Mouse (Mus musculus): ENCODE measurements at regions not wholly inside any gene's neighbourhood (a gene's known extent, or its start where the extent isn't known, plus 50 kb on each side); places are given as distances from the start of the nearest gene placed in this dataset.

GRCm38 (mm10) chr16:77409168-77409567 lies 192.7 kb downstream of the Gm11146 start:
- Histone ChIP-seq H3K36me3 (no peaks in the 10 kb centered on the region), H3K4me2 (no peak overlapping the region), H3K4me3 (no peak overlapping the region), H3K4me1 (no peaks in the 10 kb centered on the region), H3K27ac (no peak overlapping the region), H3K9me3 (replicated peaks) (no peaks in the 10 kb centered on the region), H3K27me3 (replicated peaks) (no peaks in the 10 kb centered on the region), H3K9ac (no peak overlapping the region)
- 71% methylated on average over 7 of the region's 7 CpGs for WGBS (ENCODE audit: insufficient replicate concordance)
- no peak for ATAC-seq

- no peak overlapping the region for H3K4me2 ChIP-seq
- no peaks in the 10 kb centered on the region for H3K27me3 ChIP-seq (replicated peaks)
- H3K9me3 ChIP-seq (replicated peaks), result no peaks in the 10 kb centered on the region
- H3K9ac ChIP-seq, result no peak overlapping the region
- no peak overlapping the region for H3K27ac ChIP-seq
- 63% methylated on average over 5 of the region's 5 CpGs for WGBS (ENCODE audit: insufficient replicate concordance)
- no peaks in the 10 kb centered on the region for H3K36me3 ChIP-seq
- no peaks in the 10 kb centered on the region for H3K4me1 ChIP-seq
- H3K4me3 ChIP-seq, result no peak overlapping the region
- ATAC-seq, result no peak
Measured at GRCm38 (mm10) chr16:77406999-77407398, 194.9 kb downstream of the Gm11146 start.

GRCm38 (mm10) chr16:77405859-77406258 lies 196.0 kb downstream of the Gm11146 start:
- Histone ChIP-seq H3K9ac (no peak overlapping the region), H3K4me3 (no peak overlapping the region), H3K9me3 (replicated peaks) (no peaks in the 10 kb centered on the region), H3K27ac (no peak overlapping the region), H3K4me1 (0 out of 2 replicates have a peak, but pooled peaks cover 2% of the 10 kb centered on the region), H3K36me3 (no peaks in the 10 kb centered on the region), H3K27me3 (replicated peaks) (no peaks in the 10 kb centered on the region), H3K4me2 (no peak overlapping the region)
- WGBS (ENCODE audit: insufficient replicate concordance), result 52% methylated on average over 6 of the region's 6 CpGs
- no peak for ATAC-seq

DNA sequence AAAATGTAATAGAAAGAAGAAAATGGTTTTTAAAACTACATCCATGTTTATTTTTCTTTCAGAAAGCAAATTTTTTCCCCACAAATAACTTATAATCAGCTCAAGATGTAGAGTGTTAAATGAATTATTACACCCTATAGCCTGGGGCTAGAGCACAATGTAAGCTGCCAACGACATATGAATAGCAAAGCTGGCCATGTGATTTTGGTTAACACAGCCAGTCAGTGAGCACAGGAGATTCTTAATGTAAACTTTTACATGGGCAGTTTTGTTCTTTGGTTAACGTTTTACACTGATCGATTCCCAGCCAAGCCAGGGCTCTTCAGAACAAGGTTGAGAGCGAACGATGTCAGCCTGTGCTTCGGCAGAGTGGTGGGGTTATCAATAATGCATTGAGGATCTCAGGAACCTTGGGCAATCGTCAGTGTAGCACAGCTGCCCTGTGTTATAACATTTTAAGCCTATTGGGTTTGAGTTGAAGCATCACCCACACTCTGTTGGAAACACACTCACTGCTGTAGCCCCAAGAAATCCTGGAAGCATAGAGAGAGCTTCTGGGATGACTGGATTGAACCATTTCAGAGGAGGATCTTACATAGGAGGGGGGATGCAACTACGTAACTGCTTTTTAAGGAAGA lies 196.6 kb downstream of the Gm11146 start:
- H3K36me3 ChIP-seq, result no peaks in the 10 kb centered on the region
- H3K27me3 ChIP-seq (replicated peaks), result no peaks in the 10 kb centered on the region
- H3K9me3 ChIP-seq (replicated peaks), result no peaks in the 10 kb centered on the region
- ATAC-seq, result peak; percentile 62; the same call in 1 of the 2 replicates
- H3K4me2 ChIP-seq, result no peak overlapping the region
- H3K4me3 ChIP-seq, result no peak overlapping the region
- 54% methylated on average over 8 of the region's 8 CpGs for WGBS (ENCODE audit: insufficient replicate concordance)
- no peak overlapping the region for H3K9ac ChIP-seq
- no peak overlapping the region for H3K27ac ChIP-seq
- 0 out of 2 replicates have a peak, but pooled peaks cover 6% of the 10 kb centered on the region for H3K4me1 ChIP-seq

DNA sequence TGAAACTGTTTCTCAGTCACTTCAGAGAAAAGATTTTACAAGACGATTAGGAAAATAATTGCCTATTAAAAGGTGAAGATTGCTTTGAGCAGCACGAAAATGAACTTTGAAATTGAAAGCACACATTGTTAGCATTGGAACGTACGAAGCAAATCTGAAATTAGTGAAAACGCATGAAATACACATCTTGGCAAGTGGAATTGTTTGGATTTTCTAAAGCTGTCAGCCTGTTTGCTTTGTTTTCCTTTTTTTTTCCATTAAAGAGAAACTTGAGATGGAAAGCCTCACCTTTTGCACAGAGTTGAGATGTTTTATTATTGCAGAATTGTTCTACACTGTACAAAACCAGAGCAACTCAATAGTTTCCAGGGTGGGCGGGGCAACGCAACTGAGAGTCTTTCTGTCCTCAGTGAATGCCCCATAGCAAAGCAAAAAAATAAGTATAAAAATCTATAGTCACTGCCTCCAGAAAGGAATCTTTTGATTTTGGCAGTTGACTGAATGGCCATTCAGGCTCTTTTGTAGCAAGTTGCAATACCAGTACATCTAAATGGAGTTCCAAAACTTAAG lies 199.1 kb downstream of the Gm11146 start:
- Histone ChIP-seq H3K36me3 (no peaks in the 10 kb centered on the region), H3K27me3 (replicated peaks) (no peaks in the 10 kb centered on the region), H3K9me3 (replicated peaks) (no peaks in the 10 kb centered on the region), H3K27ac (no peak overlapping the region), H3K9ac (no peak overlapping the region), H3K4me1 (0 out of 2 replicates have a peak, but pooled peaks cover 11% of the 10 kb centered on the region), H3K4me3 (no peak overlapping the region), H3K4me2 (no peak overlapping the region)
- ATAC-seq, result no peak
- 70% methylated on average over 7 of the region's 7 CpGs for WGBS (ENCODE audit: insufficient replicate concordance)

GRCm38 (mm10) chr16:77401185-77401943 lies 200.5 kb downstream of the Gm11146 start:
- H3K4me1 ChIP-seq, result 0 out of 2 replicates have a peak, but pooled peaks cover 11% of the 10 kb centered on the region
- no peak overlapping the region for H3K9ac ChIP-seq
- ATAC-seq, result no peak
- no peak overlapping the region for H3K27ac ChIP-seq
- no peaks in the 10 kb centered on the region for H3K9me3 ChIP-seq (replicated peaks)
- no peak overlapping the region for H3K4me3 ChIP-seq
- no peaks in the 10 kb centered on the region for H3K27me3 ChIP-seq (replicated peaks)
- 53% methylated on average over 4 of the region's 4 CpGs for WGBS (ENCODE audit: insufficient replicate concordance)
- H3K4me2 ChIP-seq, result no peak overlapping the region
- H3K36me3 ChIP-seq, result no peaks in the 10 kb centered on the region

DNA sequence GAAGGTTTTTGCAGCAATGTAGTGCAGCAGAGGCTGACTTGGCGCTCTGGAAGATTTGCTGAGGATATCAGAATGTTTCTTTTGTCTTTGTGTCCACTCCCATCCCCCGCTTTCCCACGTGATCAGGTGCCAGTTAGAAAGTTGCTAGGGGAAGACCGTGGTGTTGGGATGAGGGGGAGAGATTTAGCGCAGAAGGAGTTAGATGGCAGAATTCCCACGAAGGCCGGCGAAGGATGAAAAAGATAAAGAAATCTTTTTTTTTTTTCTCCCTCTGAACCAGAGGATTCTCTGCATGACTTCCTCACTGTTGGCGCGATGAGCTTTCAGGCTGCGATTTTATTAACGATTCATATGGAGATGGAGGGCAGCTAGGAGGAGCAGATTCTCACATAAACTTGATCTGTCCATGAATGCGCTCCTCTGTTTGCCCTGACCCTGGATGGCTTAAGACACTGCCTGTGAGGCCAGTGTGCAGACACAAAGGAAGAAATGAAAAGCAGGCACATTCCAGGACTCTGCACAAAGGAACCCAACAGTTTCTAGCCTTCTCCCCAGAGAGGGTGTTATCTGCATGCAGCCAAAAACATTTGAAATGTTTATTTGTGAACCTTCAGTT lies 201.5 kb downstream of the Gm11146 start:
- no peak for ATAC-seq
- H3K4me1 ChIP-seq, result 0 out of 2 replicates have a peak, but pooled peaks cover 11% of the 10 kb centered on the region
- H3K36me3 ChIP-seq, result no peaks in the 10 kb centered on the region
- no peaks in the 10 kb centered on the region for H3K27me3 ChIP-seq (replicated peaks)
- H3K4me2 ChIP-seq, result peak overlapping the region; percentile 43
- H3K27ac ChIP-seq, result no peak overlapping the region
- 10% methylated on average over 13 of the region's 13 CpGs for WGBS (ENCODE audit: insufficient replicate concordance)
- peak overlapping the region; percentile 7; the same call in 1 of the 2 replicates for H3K4me3 ChIP-seq
- H3K9ac ChIP-seq, result no peak overlapping the region; the same call in 1 of the 2 replicates
- no peaks in the 10 kb centered on the region for H3K9me3 ChIP-seq (replicated peaks)

DNA sequence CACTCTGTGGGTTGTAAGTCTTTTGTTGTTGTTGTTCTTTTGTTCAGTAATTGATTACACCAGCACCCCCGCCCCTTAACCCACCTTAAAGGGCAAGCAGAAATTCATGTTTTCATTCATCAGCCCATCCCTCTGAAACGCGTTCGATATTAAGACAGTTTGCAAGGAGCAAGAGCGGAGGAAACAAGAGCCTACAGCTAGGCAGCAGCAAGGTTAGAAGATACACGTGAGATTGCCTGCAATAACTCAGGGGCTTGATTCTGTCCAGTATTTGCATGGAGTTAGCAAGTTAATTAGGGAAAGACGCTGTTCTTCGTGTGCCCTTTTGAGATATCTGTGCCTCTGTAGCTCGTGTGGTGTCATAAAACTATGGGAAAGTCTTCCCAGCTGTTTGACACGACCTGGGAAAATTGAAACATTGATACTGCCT lies 202.0 kb downstream of the Gm11146 start:
- H3K36me3 ChIP-seq, result no peaks in the 10 kb centered on the region
- H3K9me3 ChIP-seq (replicated peaks), result no peaks in the 10 kb centered on the region
- no peak overlapping the region for H3K27ac ChIP-seq
- 24% methylated on average over 10 of the region's 10 CpGs for WGBS (ENCODE audit: insufficient replicate concordance)
- H3K9ac ChIP-seq, result no peak overlapping the region
- no peak for ATAC-seq
- peak overlapping the region; percentile 7; the same call in 1 of the 2 replicates for H3K4me3 ChIP-seq
- 0 out of 2 replicates have a peak, but pooled peaks cover 11% of the 10 kb centered on the region for H3K4me1 ChIP-seq
- H3K27me3 ChIP-seq (replicated peaks), result no peaks in the 10 kb centered on the region
- peak overlapping the region; percentile 43 for H3K4me2 ChIP-seq

- Histone ChIP-seq H3K36me3 (no peaks in the 10 kb centered on the region), H3K4me3 (no peak overlapping the region), H3K9me3 (replicated peaks) (no peaks in the 10 kb centered on the region), H3K27me3 (replicated peaks) (no peaks in the 10 kb centered on the region), H3K27ac (no peak overlapping the region), H3K9ac (no peak overlapping the region), H3K4me2 (no peak overlapping the region), H3K4me1 (no peaks in the 10 kb centered on the region)
- WGBS (ENCODE audit: insufficient replicate concordance), result 56% methylated on average over 3 of the region's 3 CpGs
- no peak for ATAC-seq
Measured at GRCm38 (mm10) chr16:77394054-77394716, 207.7 kb downstream of the Gm11146 start.

DNA sequence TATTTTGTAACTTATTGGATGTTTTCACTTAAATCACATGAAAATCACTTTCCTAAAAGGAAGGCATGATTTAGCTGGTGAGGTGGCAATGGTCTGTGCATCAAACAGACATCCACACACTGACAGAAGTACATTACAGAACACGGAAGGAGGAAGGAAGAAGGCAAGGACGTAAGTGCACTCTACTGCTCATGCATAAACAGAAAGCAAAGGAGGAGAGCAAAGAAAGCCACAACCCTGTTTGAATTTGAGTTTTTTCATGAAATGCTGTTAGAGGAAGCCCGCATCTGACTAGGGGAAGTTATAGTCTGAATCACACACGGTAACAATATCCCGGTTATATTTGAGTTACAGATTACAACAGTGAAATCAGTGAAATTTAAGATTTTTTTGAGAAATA lies 208.4 kb downstream of the Gm11146 start:
- no peak overlapping the region for H3K27ac ChIP-seq
- no peaks in the 10 kb centered on the region for H3K9me3 ChIP-seq (replicated peaks)
- H3K4me3 ChIP-seq, result no peak overlapping the region
- no peak overlapping the region for H3K9ac ChIP-seq
- WGBS (ENCODE audit: insufficient replicate concordance), result 53% methylated on average over 5 of the region's 5 CpGs
- H3K27me3 ChIP-seq (replicated peaks), result no peaks in the 10 kb centered on the region
- H3K4me2 ChIP-seq, result no peak overlapping the region
- no peaks in the 10 kb centered on the region for H3K36me3 ChIP-seq
- H3K4me1 ChIP-seq, result no peaks in the 10 kb centered on the region
- ATAC-seq, result no peak

GRCm38 (mm10) chr16:77392205-77392604 lies 209.7 kb downstream of the Gm11146 start:
- Histone ChIP-seq H3K4me2 (no peak overlapping the region), H3K27me3 (replicated peaks) (no peaks in the 10 kb centered on the region), H3K36me3 (no peaks in the 10 kb centered on the region), H3K27ac (no peak overlapping the region), H3K4me1 (no peaks in the 10 kb centered on the region), H3K9me3 (replicated peaks) (no peaks in the 10 kb centered on the region), H3K4me3 (no peak overlapping the region), H3K9ac (no peak overlapping the region)
- 53% methylated on average over 4 of the region's 4 CpGs for WGBS (ENCODE audit: insufficient replicate concordance)
- ATAC-seq, result 0 out of 2 replicates have a peak, but pooled peaks have one; percentile 37

All from liver, embryonic 12.5 days (tissue).